Mouse (Mus musculus): ENCODE measurements around the gene Olfr1466. TPM values are rescaled to one million over a fixed set of nuclear protein-coding genes. Genes with fewer than 3 reads are reported as not detected.

The Olfr1466 gene
- not detected for total RNA-seq (2021)
- long read RNA-seq, experiment 1 = 0 reads
- long read RNA-seq, experiment 2 = 0 reads

DNA sequence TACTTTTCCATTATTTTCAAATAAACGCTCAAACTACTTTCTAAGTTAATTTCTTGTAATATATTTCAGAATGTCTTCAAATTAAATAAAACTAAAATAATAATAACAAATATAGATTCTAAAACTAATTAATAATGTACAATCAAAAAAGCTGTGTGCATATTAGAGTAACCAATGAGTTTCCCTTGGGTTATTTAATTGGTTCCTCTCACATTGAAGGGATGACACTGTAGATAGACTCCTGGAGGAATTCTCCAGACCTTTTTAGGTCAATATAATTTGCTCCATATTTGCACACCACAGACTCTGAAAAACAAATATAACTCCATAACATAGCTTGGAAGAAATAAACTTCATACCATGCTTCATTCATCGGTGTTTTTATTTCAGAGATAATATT is at the start of gene Olfr1466:
Olfr1466 (plus strand) TSS at position 301 of the 400 bp plus-strand sequence.
- no peak for DNase-seq (ENCODE audit: low spot score)

DNA sequence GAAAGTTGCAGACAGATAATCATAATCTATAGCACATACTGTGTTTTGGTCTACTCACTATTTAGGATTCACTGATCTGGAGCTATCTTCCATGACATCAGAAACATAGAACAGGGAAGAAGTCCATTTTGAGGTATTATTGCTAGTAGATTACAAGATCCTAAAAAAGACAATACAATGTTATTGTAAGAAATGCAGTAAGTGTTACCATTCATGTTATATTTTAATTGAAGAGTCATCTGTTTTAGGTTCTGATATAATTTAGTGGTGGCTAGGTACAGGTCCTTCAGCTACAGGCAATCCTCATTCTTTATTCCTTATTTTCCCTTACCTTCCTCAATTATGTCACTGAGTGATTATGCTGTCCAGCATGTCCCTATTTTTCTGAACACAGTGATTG is 23.2 kb upstream of the Olfr1466 start, which contains the start of gene Olfr1465:
Olfr1465 (minus strand) TSS at position 101 of the 400 bp plus-strand sequence.
- no peak for DNase-seq (ENCODE audit: low spot score)

DNA sequence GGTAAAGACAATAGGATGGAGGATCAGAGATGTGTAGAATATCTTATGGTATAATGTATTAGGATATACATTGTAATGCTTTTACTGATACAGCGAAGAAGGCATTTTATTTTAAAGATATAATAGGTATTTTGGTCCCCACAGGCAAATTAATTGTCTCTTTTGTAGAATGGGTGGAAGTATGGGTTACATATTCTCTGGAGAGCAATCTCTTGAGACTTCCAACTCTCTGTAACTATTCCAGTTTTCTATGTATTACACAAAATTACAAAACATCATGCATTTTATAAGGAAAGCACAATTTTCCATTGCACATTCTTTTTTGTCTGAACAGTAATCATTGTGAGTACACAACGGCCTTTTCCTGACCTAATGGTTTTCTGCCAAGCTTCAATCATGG is 23.3 kb downstream of the Olfr1466 start, which contains the start of gene Olfr1467:
Olfr1467 (plus strand) TSS at position 301 of the 400 bp plus-strand sequence.
- no peak for DNase-seq (ENCODE audit: low spot score)

Other genes starting within 250 kb of the Olfr1466 start
- not detected for gene Olfr1457, start 241.0 kb upstream of the Olfr1466 start, total RNA-seq (2021)
- gene Olfr1458, start 232.1 kb upstream of the Olfr1466 start, total RNA-seq (2021) = not detected
- gene Olfr1459, start 189.3 kb upstream of the Olfr1466 start, total RNA-seq (2021) = under 1 TPM in 1 of 2 experiments, not detected in 1; 0.02 TPM
- gene Olfr1461, start 175.9 kb upstream of the Olfr1466 start, total RNA-seq (2021) = not detected
- not detected for gene Olfr1462, start 153.1 kb upstream of the Olfr1466 start, total RNA-seq (2021)
- gene Olfr1463, start 107.5 kb upstream of the Olfr1466 start, total RNA-seq (2021) = not detected
- gene Olfr1465, start 23.3 kb upstream of the Olfr1466 start, total RNA-seq (2021) = not detected
- gene Olfr1467, start 23.4 kb downstream of the Olfr1466 start, total RNA-seq (2021) = not detected
- gene Olfr1469, start 69.0 kb downstream of the Olfr1466 start, total RNA-seq (2021) = not detected
- not detected for gene Olfr1471, start 104.5 kb downstream of the Olfr1466 start, total RNA-seq (2021)
- gene Olfr1472, start 117.2 kb downstream of the Olfr1466 start, total RNA-seq (2021) = not detected
- not detected for gene Olfr1474, start 130.7 kb downstream of the Olfr1466 start, total RNA-seq (2021)
- gene Olfr1475, start 141.3 kb downstream of the Olfr1466 start, total RNA-seq (2021) = not detected
- not detected for gene Olfr1477, start 161.7 kb downstream of the Olfr1466 start, total RNA-seq (2021)
- gene Olfr1480, start 189.1 kb downstream of the Olfr1466 start, total RNA-seq (2021) = not detected
- not detected for gene Olfr1484, start 244.6 kb downstream of the Olfr1466 start, total RNA-seq (2021)

Measured in gastrocnemius, adult 18-20 months (tissue).